Mouse (Mus musculus) left cerebral cortex, postnatal 14 days (tissue): ENCODE data around the gene Glyr1. TPM values are rescaled to one million over a fixed set of nuclear protein-coding genes. Genes with fewer than 3 reads are reported as not detected.

Experiments used
- DNase-seq, 2 experiments: peaks; one replicate each; pipeline ENCODE4 v3.0.0; 2021 to 2022; ENCODE audit warnings: low spot score in 2 of 2, mixed read lengths in 1 of 2
- intact Hi-C: fragments of 180-260 bp; cut with DNase I; formaldehyde crosslinking; loops from one replicate; pipeline ENCODE4 v1.15.1; 2025
- total RNA-seq, 2 experiments: library from RNA; stranded (reverse); gene quantifications; 2 replicates each; pipeline ENCODE4 v1.2.3; 2021

Glyr1 gene
- total RNA-seq, 2 experiments from 2014 or later, result 141 to 156 TPM

DNA sequence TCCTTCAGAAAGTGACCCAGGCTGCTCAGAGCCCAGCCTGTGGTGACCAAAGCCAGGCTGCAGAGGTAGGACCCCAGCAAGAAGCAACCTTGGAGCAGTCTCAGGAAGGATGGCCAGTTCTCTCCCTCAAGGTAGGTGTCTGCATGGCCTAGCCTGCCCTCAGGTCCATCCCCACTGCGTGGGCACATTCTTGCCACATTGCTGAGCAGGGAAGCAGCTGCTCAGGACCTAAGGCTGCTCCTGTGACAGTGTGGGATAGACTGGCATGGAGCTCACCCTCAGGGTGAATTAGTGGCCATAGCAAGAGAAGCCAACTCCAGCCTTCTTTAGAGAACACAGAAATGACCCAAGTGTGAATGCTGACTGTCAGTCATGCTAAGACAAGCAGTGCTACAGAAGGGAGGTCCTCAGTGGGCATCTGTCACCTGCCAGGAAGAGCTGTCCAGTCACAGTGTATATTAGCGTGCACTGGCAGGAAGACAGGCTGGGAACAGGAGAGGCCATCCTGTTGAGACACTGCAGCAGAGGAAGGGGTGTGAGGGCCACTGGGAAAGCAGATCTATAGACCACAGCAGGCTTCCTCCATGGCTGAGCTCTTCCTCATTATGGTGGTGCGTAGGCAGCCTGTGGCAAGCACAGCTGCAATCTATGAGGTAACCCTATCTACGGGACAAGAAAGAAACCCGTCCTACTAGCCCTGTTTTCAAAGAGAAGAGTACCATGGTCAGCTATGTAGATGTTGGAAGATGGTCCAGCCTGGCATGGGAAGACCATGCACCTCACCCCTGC lies 80.4 kb downstream of the Glyr1 start:
- intact Hi-C loops, result no loop called here
- no peak for DNase-seq

DNA sequence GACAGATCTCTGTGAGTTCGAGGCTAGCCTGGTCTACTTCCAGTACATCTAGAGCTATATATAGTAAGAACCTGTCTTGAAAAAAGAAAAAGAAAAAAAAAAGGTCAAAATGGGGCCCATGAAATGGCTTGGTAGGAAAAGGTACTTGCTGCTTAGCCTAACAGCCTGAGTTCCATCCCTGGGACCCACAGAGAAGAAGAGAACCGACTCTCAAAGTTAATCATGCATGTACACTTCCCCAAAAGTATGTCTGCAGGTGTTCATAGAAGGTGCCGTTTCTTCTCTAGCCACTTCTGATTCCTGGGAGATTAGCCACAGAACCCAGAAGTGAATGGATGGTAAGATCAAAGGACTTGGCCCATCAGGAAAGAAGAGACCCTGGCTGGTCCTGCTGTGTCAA lies 81.2 kb downstream of the Glyr1 start:
- DNase-seq, result no peak
- intact Hi-C loops, result no loop called here

DNA sequence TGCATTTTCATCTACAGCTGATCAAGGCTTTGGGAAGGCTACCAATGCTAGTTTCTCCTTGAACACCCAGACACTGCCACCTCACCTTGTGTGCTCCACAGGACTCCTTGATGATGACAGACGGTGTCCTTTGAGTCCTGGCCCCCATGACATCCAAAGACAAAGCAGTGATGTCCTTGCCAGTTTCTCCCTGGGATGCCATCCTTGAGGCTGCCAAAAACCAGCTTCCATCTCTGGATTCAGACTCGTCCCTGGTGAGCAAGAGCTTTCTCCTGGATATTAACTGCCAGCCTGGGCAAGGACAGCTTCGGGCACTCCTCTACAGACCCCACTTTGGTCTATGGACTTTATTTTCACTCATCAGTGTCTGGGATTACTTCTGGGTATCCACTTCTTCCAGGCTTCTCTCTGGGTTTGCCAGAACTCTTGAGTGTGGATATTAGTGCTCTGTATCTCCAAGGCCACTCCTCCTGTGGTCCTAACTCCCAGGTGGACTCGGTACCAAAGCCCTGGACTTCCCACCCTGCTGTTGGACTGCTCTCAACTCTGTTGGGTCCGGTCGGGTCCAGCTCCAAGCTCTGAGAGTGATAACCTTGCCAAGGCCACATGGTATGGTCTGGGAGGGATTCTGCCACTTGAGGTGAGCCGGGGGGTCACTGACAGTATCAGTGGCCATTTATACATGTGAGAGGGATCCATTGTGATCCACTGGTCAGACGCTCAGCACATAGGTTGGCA lies 84.1 kb downstream of the Glyr1 start:
- DNase-seq, result no peak
- intact Hi-C loops, result no loop called here

DNA sequence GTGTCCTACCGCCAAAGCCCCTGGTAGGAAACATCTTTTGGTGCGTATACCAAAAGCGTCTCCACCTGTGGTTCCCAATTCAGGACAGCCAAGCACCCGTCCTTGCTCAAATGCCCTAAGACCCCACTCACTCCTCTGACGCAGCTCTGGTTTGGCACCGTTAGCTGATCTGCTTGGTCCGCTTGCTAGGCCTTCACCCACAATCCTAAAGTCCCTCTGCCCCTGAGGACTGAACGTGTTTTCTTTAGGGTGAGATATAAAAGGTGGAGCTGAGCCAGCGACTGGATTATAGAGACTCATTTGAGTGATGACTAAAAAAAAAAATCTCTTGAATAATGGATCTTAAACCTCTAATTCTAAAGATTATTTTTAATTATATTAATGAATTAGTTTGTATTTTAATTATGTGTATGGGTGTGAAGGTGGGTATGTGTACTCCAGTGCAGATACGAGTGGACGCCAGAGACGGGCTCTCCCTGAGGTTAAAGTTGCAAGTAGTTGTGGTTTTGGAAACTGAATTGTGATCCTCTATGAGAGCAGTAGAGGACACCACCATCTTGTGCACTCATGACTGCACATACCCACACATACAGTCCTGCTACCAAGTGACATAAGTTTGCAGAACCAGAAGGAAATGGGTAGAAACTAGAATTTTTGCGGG lies 84.8 kb downstream of the Glyr1 start:
- intact Hi-C loops, result loop anchor here (5.0 kb wide), 1 partner anchor 47 kb away; the partner anchor contains the start of gene Rogdi

More for the DNA sequence above, 84.8 kb downstream of the Glyr1 start:
- peak in 1 of 2 experiments; percentile 30 for DNase-seq

Other genes with a start within 250 kb of the Glyr1 start
- gene 4930562C15Rik, start 214.4 kb downstream of the Glyr1 start, total RNA-seq, result not detected
- 10 to 100 TPM; 81.6 to 86.7 TPM for gene Ubald1, start 169.5 kb downstream of the Glyr1 start, total RNA-seq
- gene Mgrn1, start 163.6 kb downstream of the Glyr1 start, total RNA-seq, result 100 to 1,000 TPM; 198 to 203 TPM
- gene Nudt16l1, start 111.1 kb downstream of the Glyr1 start, total RNA-seq, result 10 to 100 TPM; 66.7 to 70.3 TPM
- gene Anks3, start 85.7 kb downstream of the Glyr1 start, total RNA-seq, result 10 to 100 TPM; 50.1 TPM
- not detected for gene Sept12, start 52.0 kb downstream of the Glyr1 start, total RNA-seq
- gene Smim22, start 42.6 kb downstream of the Glyr1 start, total RNA-seq, result not detected
- 100 to 1,000 TPM; 202 to 212 TPM for gene Rogdi, start 36.3 kb downstream of the Glyr1 start, total RNA-seq
- 10 to 100 TPM; 41.9 to 42.1 TPM for gene Ubn1, start 194 bp upstream of the Glyr1 start, total RNA-seq
- under 1 TPM; 0.04 to 0.53 TPM for gene Ppl, start 82.6 kb upstream of the Glyr1 start, total RNA-seq
- gene Sec14l5, start 97.2 kb upstream of the Glyr1 start, total RNA-seq, result 1 to 10 TPM; 1.2 to 1.5 TPM
- 1 to 10 TPM; 7.4 to 10.0 TPM for gene Nagpa, start 154.1 kb upstream of the Glyr1 start, total RNA-seq
- 10 to 100 TPM in 1 of 2 experiments, 1 to 10 TPM in 1; 8.8 to 11.3 TPM for gene AU021092, start 172.4 kb upstream of the Glyr1 start, total RNA-seq
- gene Alg1, start 183.8 kb upstream of the Glyr1 start, total RNA-seq, result 10 to 100 TPM; 26.9 to 29.7 TPM
- 1 to 10 TPM; 3.7 to 4.2 TPM for gene Eef2kmt, start 206.1 kb upstream of the Glyr1 start, total RNA-seq